Mouse (Mus musculus) hindbrain, embryonic 15.5 days (tissue): ENCODE results near the gene Slc25a13. TPM values are rescaled to one million over a fixed set of nuclear protein-coding genes. Genes with fewer than 3 reads are reported as not detected.
A peak's percentile ranks its signal among the peaks of the same experiment; 100 is the strongest.
"Not testable (repeated sequence)": the region's sequence is repeated elsewhere in the genome, so short reads cannot be mapped to it uniquely, and the experiment has no call there.

Source experiments
- ATAC-seq: fragments of 200-750 bp; cut with Nextera tagmentation; 2 replicates; pipeline ENCODE4 v1.8.0; 2017; ENCODE audit warnings: low read depth, moderate number of reproducible peaks, moderate TSS enrichment; ENCODE audit not compliant: low FRiP score
- H3K27ac ChIP-seq: fragments of 300-500 bp; sonication (generic); replicated peaks from 2 replicates; pipeline ENCODE4 v1.5.1; 2015; ENCODE audit warnings: mild to moderate bottlenecking, inconsistent platforms
- H3K27me3 ChIP-seq: fragments of 300-500 bp; sonication (generic); 2 replicates; pipeline ENCODE4 v1.6.1; 2015; ENCODE audit warnings: control low read depth, inconsistent platforms
- H3K36me3 ChIP-seq: fragments of 300-500 bp; sonication (generic); 2 replicates; pipeline ENCODE4 v1.6.1; 2015; ENCODE audit warnings: control low read depth, inconsistent platforms
- H3K4me1 ChIP-seq: fragments of 300-500 bp; sonication (generic); replicated peaks from 2 replicates; pipeline ENCODE4 v1.6.1; 2015; ENCODE audit warnings: control low read depth, inconsistent platforms
- H3K4me2 ChIP-seq: fragments of 300-500 bp; sonication (generic); 2 replicates; pipeline ENCODE4 v1.6.1; 2015; ENCODE audit warnings: moderate library complexity, mild to moderate bottlenecking, inconsistent platforms
- H3K4me3 ChIP-seq: fragments of 300-500 bp; sonication (generic); 2 replicates; pipeline ENCODE4 v1.5.1; 2015; ENCODE audit warnings: mild to moderate bottlenecking, inconsistent platforms
- H3K9ac ChIP-seq: fragments of 300-500 bp; sonication (generic); 2 replicates; pipeline ENCODE4 v1.6.1; 2015; ENCODE audit warnings: inconsistent platforms
- H3K9me3 ChIP-seq: fragments of 300-500 bp; sonication (generic); 2 replicates; pipeline ENCODE4 v1.6.1; 2016; ENCODE audit warnings: control low read depth, inconsistent platforms
- WGBS: fragments of 180-500 bp; shearing (Covaris S2); methylation state at CpG from one replicate; pipeline ENCODE4 v1.1.7; 2015; 5-methylcytosine and 5-hydroxymethylcytosine counted together
- polyA plus RNA-seq: library from polyadenylated mRNA; unstranded; fragments of >200 nt; fragmentation: Nextera tagmentation; extraction: Ambion mirVana; gene quantifications from 2 replicates; pipeline ENCODE4 v1.2.1, GENCODE M21; 2015

Slc25a13 gene
- polyA plus RNA-seq, 1 experiment from 2014 or later: 5.3 TPM

GRCm38 (mm10) chr6:6182191-6182590, 34.8 kb downstream of the Slc25a13 start:
- Histone ChIP-seq H3K9me3 (no peaks in the 10 kb centered on the region), H3K27ac (no peak overlapping the region), H3K9ac (no peak overlapping the region), H3K4me3 (no peak overlapping the region), H3K36me3 (no peaks in the 10 kb centered on the region), H3K4me2 (no peak overlapping the region), H3K27me3 (no peaks in the 10 kb centered on the region), H3K4me1 (no peaks in the 10 kb centered on the region; the same call in 1 of the 2 replicates)
- 94% methylated on average over 7 of the region's 7 CpGs for WGBS
- ATAC-seq: no peak

GRCm38 (mm10) chr6:6178341-6178740, 38.6 kb downstream of the Slc25a13 start:
- H3K27me3 ChIP-seq, ATAC-seq, H3K4me2 ChIP-seq, H3K36me3 ChIP-seq, H3K9ac ChIP-seq, H3K9me3 ChIP-seq, H3K27ac ChIP-seq, H3K4me3 ChIP-seq: not testable (repeated sequence)
- H3K4me1 ChIP-seq: peaks cover 13% of the 10 kb centered on the region; the same call in 1 of the 2 replicates
- WGBS: 96% methylated on average over 15 of the region's 15 CpGs

GRCm38 (mm10) chr6:6175350-6175971, 41.5 kb downstream of the Slc25a13 start:
- H3K4me3 ChIP-seq: no peak overlapping the region
- no peak overlapping the region for H3K9ac ChIP-seq
- no peak overlapping the region for H3K27ac ChIP-seq
- WGBS: 48% methylated on average over 5 of the region's 5 CpGs
- ATAC-seq: no peak
- H3K4me1 ChIP-seq: peaks cover 20% of the 10 kb centered on the region
- H3K9me3 ChIP-seq: no peaks in the 10 kb centered on the region
- no peaks in the 10 kb centered on the region for H3K36me3 ChIP-seq
- H3K4me2 ChIP-seq: no peak overlapping the region
- no peaks in the 10 kb centered on the region for H3K27me3 ChIP-seq

- Histone ChIP-seq H3K27me3 (no peaks in the 10 kb centered on the region), H3K36me3 (no peaks in the 10 kb centered on the region), H3K4me1 (peaks cover 20% of the 10 kb centered on the region), H3K9me3 (no peaks in the 10 kb centered on the region), H3K27ac (peak overlapping the region; percentile 31; the same call in 1 of the 2 replicates), H3K4me3 (no peak overlapping the region), H3K4me2 (no peak overlapping the region), H3K9ac (no peak overlapping the region)
- ATAC-seq: peak; percentile 79
- 17% methylated on average over 9 of the region's 9 CpGs for WGBS
These were observed 42.9 kb downstream of the Slc25a13 start for GRCm38 (mm10) chr6:6173935-6174561.

- 24% methylated on average over 15 of the region's 15 CpGs for WGBS
- H3K4me1 ChIP-seq: peaks cover 26% of the 10 kb centered on the region
- ATAC-seq: 0 out of 2 replicates have a peak, but pooled peaks have one; percentile 7
These were observed 43.6 kb downstream of the Slc25a13 start for GRCm38 (mm10) chr6:6173166-6173934.

GRCm38 (mm10) chr6:6168566-6169134, 48.3 kb downstream of the Slc25a13 start:
- Histone ChIP-seq H3K27ac (no peak overlapping the region), H3K9ac (no peak overlapping the region), H3K9me3 (no peaks in the 10 kb centered on the region), H3K27me3 (0 out of 2 replicates have a peak, but pooled peaks cover 4% of the 10 kb centered on the region), H3K36me3 (no peaks in the 10 kb centered on the region), H3K4me2 (no peak overlapping the region), H3K4me1 (peaks cover 15% of the 10 kb centered on the region), H3K4me3 (no peak overlapping the region)
- ATAC-seq: peak; percentile 21; the same call in 1 of the 2 replicates
- WGBS: 48% methylated on average over 11 of the region's 11 CpGs

More at GRCm38 (mm10) chr6:6173166-6173934, 43.6 kb downstream of the Slc25a13 start:
- 0 out of 2 replicates have a peak overlapping the region, but pooled peaks have one; percentile 31 for H3K27ac ChIP-seq
- H3K9ac ChIP-seq: no peak overlapping the region
- H3K36me3 ChIP-seq: no peaks in the 10 kb centered on the region
- no peak overlapping the region for H3K4me3 ChIP-seq
- no peaks in the 10 kb centered on the region for H3K9me3 ChIP-seq
- no peaks in the 10 kb centered on the region for H3K27me3 ChIP-seq
- no peak overlapping the region for H3K4me2 ChIP-seq

GRCm38 (mm10) chr6:6167339-6168126, 49.4 kb downstream of the Slc25a13 start:
- Histone ChIP-seq H3K4me2 (no peak overlapping the region), H3K9me3 (no peaks in the 10 kb centered on the region), H3K4me3 (no peak overlapping the region), H3K27me3 (0 out of 2 replicates have a peak, but pooled peaks cover 4% of the 10 kb centered on the region), H3K9ac (no peak overlapping the region), H3K4me1 (peaks cover 16% of the 10 kb centered on the region), H3K36me3 (no peaks in the 10 kb centered on the region), H3K27ac (no peak overlapping the region)
- ATAC-seq: no peak
- 84% methylated on average over 10 of the region's 10 CpGs for WGBS

GRCm38 (mm10) chr6:6162993-6163623, 53.9 kb downstream of the Slc25a13 start:
- peak; percentile 38; the same call in 1 of the 2 replicates for ATAC-seq
- WGBS: 26% methylated on average over 7 of the region's 7 CpGs

GRCm38 (mm10) chr6:6162146-6162545, 54.8 kb downstream of the Slc25a13 start:
- no peak for ATAC-seq
- H3K27ac ChIP-seq: no peak overlapping the region
- no peak overlapping the region for H3K4me2 ChIP-seq
- no peak overlapping the region for H3K4me3 ChIP-seq
- H3K27me3 ChIP-seq: peaks cover 4% of the 10 kb centered on the region; the same call in 1 of the 2 replicates
- no peak overlapping the region for H3K9ac ChIP-seq
- H3K9me3 ChIP-seq: no peaks in the 10 kb centered on the region
- H3K36me3 ChIP-seq: no peaks in the 10 kb centered on the region
- peaks cover 25% of the 10 kb centered on the region for H3K4me1 ChIP-seq
- WGBS: 24% methylated on average over 6 of the region's 6 CpGs

More at GRCm38 (mm10) chr6:6162993-6163623, 53.9 kb downstream of the Slc25a13 start:
- Histone ChIP-seq H3K4me3 (no peak overlapping the region), H3K4me2 (no peak overlapping the region), H3K9me3 (no peaks in the 10 kb centered on the region), H3K9ac (no peak overlapping the region), H3K27me3 (0 out of 2 replicates have a peak, but pooled peaks cover 4% of the 10 kb centered on the region), H3K4me1 (peaks cover 25% of the 10 kb centered on the region), H3K36me3 (no peaks in the 10 kb centered on the region), H3K27ac (no peak overlapping the region)

GRCm38 (mm10) chr6:6160645-6161426, 56.1 kb downstream of the Slc25a13 start:
- Histone ChIP-seq H3K4me3 (no peak overlapping the region), H3K36me3 (no peaks in the 10 kb centered on the region), H3K27ac (no peak overlapping the region), H3K4me1 (peaks cover 25% of the 10 kb centered on the region), H3K9me3 (no peaks in the 10 kb centered on the region), H3K4me2 (no peak overlapping the region), H3K9ac (no peak overlapping the region), H3K27me3 (no peaks in the 10 kb centered on the region; the same call in 1 of the 2 replicates)
- ATAC-seq: no peak
- WGBS: 88% methylated on average over 7 of the region's 7 CpGs
